Mouse (Mus musculus) skeletal muscle tissue, adult 2 months (tissue): ENCODE data around the gene Snrnp48.

ENCODE experiments used
- DNase-seq: peaks from one replicate; pipeline ENCODE4 v3.0.0-alpha.2; 2012; ENCODE audit warnings: low read depth, low spot score

The Snrnp48 gene

DNA sequence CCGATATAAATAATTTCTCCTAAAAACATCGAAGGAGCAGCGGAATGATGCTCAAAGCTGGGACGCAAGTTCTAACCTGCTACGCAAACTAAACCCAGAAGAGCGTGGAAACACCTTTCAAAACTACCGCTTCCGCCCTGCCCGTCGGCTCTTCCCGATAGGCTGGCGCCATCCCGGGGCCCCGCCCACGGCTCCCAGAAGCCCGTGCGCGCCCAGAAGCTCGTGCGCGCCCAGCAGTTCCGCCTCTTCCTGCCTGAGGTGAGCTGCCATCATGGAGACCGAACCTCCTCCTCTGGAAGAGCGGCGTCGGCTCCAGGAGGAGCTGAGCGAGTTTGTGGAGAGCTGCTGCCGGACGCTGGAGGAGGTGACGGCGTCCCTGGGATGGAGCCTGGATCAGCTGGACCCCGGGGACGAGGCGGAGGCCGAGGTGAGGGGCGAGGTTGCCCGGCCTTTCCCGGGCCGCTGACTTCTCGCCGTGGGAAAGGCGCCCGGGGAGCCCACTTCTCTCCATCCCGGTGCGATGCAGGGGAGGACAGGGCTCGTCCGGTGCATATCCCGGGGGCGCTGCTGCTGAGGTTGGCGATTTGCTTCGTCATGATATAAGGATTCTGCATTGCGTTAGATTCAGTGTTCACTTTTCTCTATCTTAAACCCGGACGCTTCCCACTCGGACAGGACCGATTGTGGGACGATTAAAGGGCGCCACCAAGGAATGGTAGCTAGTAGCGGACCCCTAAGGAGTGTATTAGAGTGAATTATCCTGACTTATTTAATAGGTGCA is at the start of gene Snrnp48:
Gene Snrnp48 (plus strand): TSS at position 237 of the 781 bp plus-strand sequence.
- DNase-seq = peak; percentile 77

DNA sequence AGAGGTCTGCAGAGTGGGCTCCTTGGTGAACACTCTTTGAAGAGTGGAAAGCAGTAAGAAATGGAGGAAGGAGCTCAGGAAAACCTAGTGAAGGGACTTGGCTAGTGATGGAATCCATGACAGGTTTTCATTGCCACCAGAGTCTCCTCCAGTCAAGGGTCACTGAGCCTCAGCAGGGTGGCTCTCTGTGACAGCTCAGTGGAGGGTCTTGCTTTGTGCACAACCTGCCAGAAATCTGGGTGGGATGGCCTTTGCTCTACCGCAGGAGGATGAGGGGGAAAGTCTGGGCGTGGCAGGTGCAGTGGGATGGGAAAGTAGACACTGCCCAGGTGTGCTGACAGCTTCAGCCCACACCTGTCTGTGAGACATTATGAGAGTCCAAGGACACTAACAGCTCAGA is 49.2 kb upstream of the Snrnp48 start:
- no peak for DNase-seq

GRCm38 (mm10) chr13:38157635-38158034 is 47.1 kb upstream of the Snrnp48 start:
- DNase-seq = no peak

- DNase-seq = no peak
These were observed 42.7 kb upstream of the Snrnp48 start for GRCm38 (mm10) chr13:38162002-38162401.

- peak; percentile 40 for DNase-seq
These were observed 42.1 kb upstream of the Snrnp48 start for GRCm38 (mm10) chr13:38162668-38163067.

DNA sequence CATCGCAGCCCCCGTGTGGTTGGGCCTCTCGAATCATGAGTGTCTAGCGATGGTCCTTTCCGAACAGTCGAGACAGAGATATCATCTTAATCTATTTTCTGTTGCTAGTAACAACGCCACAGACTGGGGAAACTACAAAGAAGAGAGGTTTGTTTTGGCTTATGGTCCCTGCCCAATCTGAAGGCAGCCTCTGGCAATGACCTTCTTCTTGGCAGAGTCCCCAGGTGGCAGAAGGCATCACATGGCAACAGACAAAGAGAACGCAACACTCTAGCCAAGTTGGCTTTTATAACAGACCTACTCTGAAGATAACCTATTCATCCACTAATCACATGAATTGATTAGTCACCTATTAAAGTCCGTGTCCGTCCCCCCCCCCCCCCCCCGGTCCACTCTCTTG is 39.8 kb upstream of the Snrnp48 start:
- no peak for DNase-seq

- DNase-seq = no peak
These were observed 37.7 kb upstream of the Snrnp48 start for GRCm38 (mm10) chr13:38167056-38167455.

GRCm38 (mm10) chr13:38170707-38171144 is 34.0 kb upstream of the Snrnp48 start:
- DNase-seq = no peak

DNA sequence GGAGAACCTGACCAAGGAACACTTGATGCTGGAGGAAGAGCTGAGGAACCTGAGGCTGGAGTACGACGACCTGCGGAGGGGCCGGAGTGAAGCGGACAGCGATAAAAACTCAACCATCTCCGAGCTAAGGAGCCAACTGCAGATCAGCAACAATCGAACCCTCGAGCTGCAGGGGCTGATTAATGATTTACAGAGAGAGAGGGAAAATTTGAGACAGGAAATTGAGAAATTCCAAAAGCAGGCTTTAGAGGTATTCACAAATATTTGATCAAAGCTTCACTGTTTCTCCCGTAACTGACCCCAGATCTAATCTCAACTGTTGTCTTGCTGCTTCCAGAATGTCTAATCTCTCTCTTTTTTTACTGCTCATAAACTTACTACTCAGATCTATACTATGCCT is 11.3 kb upstream of the Snrnp48 start:
- DNase-seq = no peak

GRCm38 (mm10) chr13:38201413-38201812 is 3.3 kb upstream of the Snrnp48 start:
- DNase-seq = no peak

DNA sequence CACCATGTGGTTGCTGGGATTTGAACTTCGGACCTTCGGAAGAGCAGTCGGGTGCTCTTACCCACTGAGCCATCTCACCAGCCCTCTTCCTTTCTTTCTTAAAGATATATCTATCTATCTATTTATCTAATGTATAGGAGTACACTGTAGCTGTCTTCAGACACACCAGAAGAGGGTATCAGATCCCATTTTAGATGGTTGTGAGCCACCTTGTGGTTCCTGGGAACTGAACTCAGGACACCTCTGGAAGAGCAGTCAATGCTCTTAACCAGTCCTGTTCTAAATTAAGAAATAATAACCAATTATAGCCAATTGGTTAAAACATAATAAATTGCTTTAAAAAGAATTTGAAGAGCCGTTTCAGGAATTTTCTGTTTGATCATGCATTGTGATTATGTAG is 567 bp upstream of the Snrnp48 start:
- no peak for DNase-seq

GRCm38 (mm10) chr13:38211122-38211521 is 6.4 kb downstream of the Snrnp48 start:
- DNase-seq = no peak

- no peak for DNase-seq
These were observed 13.9 kb downstream of the Snrnp48 start for GRCm38 (mm10) chr13:38218686-38219085.

GRCm38 (mm10) chr13:38220331-38220730 is 15.6 kb downstream of the Snrnp48 start:
- no peak for DNase-seq

- no peak for DNase-seq
These were observed 25.6 kb downstream of the Snrnp48 start for GRCm38 (mm10) chr13:38230177-38230821.

GRCm38 (mm10) chr13:38232411-38232810 is 27.7 kb downstream of the Snrnp48 start:
- DNase-seq = no peak

DNA sequence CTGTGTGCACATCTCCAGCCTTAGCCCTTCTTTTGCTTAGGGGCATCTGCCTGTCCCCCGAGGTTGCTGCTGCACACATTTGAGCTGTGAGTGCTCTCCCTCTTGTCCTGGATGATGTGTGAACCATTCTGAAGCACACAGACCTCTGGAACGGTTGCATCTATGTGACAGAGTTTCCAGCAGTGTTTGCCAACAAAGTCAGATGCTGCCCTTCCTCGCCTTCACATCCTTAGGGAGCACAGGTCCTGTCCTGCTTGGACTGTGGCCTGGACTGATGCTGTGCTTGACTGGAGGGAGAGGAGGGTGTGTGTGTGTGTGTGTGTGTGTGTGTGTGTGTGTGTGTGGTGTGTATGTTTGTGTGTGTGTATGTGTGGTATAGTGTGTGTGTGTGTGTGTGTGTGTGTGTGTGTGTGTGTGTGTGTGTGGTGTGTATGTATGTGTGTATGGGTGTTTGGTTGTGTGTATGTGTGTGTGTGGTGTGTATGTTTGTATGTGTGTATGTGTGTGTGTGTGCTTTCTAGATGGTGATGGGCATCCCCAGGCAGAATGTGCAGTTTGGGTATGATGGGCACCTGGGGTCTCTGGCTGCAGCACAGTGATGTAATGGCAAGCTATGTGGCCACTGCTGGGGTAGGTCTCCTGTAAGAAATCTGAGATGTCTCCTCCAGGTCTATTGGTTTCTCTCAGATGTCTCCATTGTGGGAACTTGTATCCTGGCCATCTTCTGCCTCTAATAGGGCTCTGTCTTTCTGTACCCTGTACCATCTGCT is 28.3 kb downstream of the Snrnp48 start:
- DNase-seq = peak; percentile 15

DNA sequence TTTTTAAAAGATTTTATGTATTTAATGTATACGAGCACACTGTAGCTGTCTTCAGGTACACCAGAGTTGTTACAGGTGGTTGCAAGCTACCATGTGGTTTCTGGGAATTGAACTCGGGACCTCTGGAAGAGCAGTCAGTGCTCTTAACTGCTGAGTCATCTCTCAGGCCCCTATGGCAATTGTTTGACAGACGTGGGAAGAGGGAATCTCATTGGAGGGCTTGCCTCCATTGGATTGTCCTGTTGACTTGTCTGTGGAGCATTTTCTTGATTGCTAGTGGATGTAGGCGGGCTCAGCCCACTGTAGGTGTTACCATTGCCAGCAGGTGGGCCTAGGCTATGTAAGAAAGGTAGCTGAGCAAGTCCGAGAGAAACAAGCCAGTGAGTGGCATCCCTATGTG is 29.9 kb downstream of the Snrnp48 start:
- DNase-seq = no peak

DNA sequence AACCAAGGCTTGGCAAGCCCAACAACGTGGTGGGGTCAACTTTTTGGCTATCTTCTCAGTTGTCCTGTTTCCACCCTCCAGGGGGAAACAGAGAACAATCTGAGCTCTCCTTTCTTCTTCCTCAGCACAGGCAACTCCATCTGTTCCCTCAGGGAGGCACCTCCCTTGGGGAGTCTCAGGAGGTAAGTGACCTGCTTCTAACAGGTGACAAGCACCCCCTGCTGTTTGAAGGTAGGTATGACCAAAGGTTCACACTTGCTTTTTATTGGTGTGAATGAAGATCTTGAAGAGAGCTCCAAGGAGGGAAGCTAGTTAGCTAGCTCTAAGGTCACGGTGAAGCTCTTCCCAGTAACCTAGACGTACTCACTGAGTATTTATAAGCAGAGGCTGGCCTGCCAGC is 30.6 kb downstream of the Snrnp48 start:
- no peak for DNase-seq

GRCm38 (mm10) chr13:38248151-38248550 is 43.4 kb downstream of the Snrnp48 start:
- no peak for DNase-seq

DNA sequence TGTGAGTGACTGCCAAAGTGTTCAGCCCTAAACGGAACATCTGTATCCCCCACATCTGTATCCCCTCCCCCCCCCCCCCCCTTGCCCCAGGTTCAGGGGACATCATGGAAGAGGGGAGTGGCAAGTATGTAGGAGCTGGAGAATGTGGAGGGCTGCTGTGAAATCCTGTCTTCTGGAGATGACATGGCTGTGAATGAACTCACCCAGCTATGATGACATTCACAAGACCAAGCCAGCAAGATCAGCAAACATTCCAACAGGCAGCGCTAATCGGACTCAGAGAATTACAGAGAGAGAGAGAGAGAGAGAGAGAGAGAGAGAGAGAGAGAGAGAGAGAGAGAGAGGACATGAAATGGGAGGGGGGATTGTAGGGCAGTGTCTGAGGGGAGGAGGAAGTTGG is 46.5 kb downstream of the Snrnp48 start:
- peak; percentile 12 for DNase-seq

DNA sequence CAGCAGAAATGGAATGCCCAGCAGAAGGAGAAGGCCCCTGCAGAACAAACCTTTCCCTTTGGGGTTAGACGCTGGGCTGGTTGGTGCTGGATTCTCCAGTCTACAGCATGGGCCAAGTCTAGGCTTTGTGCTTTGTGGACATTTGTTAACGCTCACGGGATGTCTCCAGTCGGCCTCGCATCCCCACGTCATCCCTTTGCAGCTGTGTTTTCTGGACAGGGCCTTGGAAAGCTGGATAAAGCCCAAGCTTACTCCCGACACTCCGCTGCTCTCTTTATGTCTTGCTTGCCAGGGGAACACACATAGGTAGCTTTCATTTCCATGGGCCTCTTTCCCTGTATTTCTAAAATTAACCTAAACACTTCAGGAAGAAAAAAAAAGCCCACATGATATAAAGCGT is 49.0 kb downstream of the Snrnp48 start:
- peak; percentile 59 for DNase-seq
